In the genomic region with DNA sequence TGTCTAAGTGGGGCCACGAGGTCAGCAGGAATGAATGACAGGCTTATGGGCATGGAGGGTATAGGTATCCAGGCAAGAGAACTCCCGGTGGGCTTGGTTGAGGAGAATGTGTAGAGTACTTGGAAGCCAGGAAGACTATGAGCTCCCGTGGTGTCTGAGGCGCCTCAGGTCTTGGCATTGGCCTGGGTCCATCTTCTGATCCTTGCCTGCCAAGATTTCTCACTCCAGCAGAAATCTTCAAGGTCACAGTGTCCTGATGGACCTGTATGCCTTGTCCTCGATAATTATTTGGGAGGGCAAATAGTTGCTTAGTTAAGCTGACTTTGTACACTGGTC, we compare ENCODE assay signal across 11 mouse cellular contexts. TPM values are rescaled to one million over a fixed set of nuclear protein-coding genes. Genes with fewer than 3 reads are reported as not detected.
DNase-seq lines count a peak whose midpoint lies in the region; ATAC-seq and TF ChIP-seq lines count a peak whose summit lies in the region.
"Had no signal": no experiment of that assay in that cellular context is flagged by ENCODE, and none has a peak within 500 bp of the region (broad histone marks: within the 10 kb centered on the region; RNA-seq: fewer than 3 reads in every experiment).

No protein-coding gene starts in this region.

- H3K9me3 ChIP-seq in heart, embryonic 14.5 days (ENCODE audit: control insufficient read depth, low read length), result no peaks in the 10 kb centered on the region
- H3K9me3 ChIP-seq: forebrain, embryonic 10.5 days; hindbrain, embryonic 13.5 days had no signal

- no peaks in the 10 kb centered on the region; the same call in 1 of the 2 replicates for H3K27me3 ChIP-seq in heart, embryonic 14.5 days (ENCODE audit: control insufficient read depth, insufficient read depth, low read length)
- no peaks in the 10 kb centered on the region for H3K27me3 ChIP-seq in heart, adult 2 months (ENCODE audit: control insufficient read depth, insufficient read depth, low read length)
- H3K27me3 ChIP-seq: hindbrain, embryonic 13.5 days; liver, embryonic 15.5 days had no signal

- TF ChIP-seq CTCF in heart, adult 2 months (IDR thresholded peaks at IDR 0.05), result no peak

- no peak overlapping the region for H3K4me3 ChIP-seq in heart, embryonic 14.5 days (ENCODE audit: control insufficient read depth in 1 of 2, insufficient read depth in 1 of 2, low read depth in 1 of 2, low read length in 2 of 2)
- no peak overlapping the region for H3K4me3 ChIP-seq in heart, adult 2 months
- H3K4me3 ChIP-seq: forebrain, embryonic 10.5 days; hindbrain, embryonic 13.5 days; limb, embryonic 12.5 days; liver, embryonic 15.5 days had no signal

- H3K4me1 ChIP-seq in heart, embryonic 14.5 days (ENCODE audit: control insufficient read depth in 2 of 2, insufficient read depth in 2 of 2, low read length in 2 of 2), result peaks cover 2 to 3% of the 10 kb centered on the region in 2 experiments; a peak in 1 of 4 replicates
- peaks cover 1% of the 10 kb centered on the region; the same call in 1 of the 2 replicates for H3K4me1 ChIP-seq in heart, adult 2 months (ENCODE audit: control insufficient read depth, insufficient read depth, low read length)
- H3K4me1 ChIP-seq: hindbrain, embryonic 13.5 days; limb, embryonic 12.5 days had no signal

- no peak overlapping the region for H3K27ac ChIP-seq in heart, embryonic 14.5 days (replicated peaks in 1 of 2; ENCODE audit: control insufficient read depth in 1 of 2, insufficient read depth in 1 of 2, low read depth in 2 of 2, low read length in 2 of 2)
- H3K27ac ChIP-seq in heart, adult 2 months, result no peak overlapping the region
- H3K27ac ChIP-seq: forebrain, embryonic 10.5 days; hindbrain, embryonic 13.5 days; limb, embryonic 12.5 days; liver, embryonic 15.5 days had no signal

- intact Hi-C loops in heart, adult 2 months (cut with DNase I), result loop anchor here (1.0 to 5.0 kb wide), 4 partner anchors 24 to 137 kb away; partner anchors contain the start of gene Erfe

- ATAC-seq in heart, embryonic 14.5 days (ENCODE audit: insufficient number of reproducible peaks, insufficient read depth, low FRiP score, low read depth), result no peak

- no peak for TF ChIP-seq POLR2A in heart, adult 2 months (IDR thresholded peaks at IDR 0.05; ENCODE audit: insufficient read depth, low read depth, low read length)

- H3K9ac ChIP-seq in heart, embryonic 14.5 days (ENCODE audit: low read length), result peak overlapping the region; percentile 18; the same call in 1 of the 2 replicates
- no peak overlapping the region for H3K9ac ChIP-seq in heart, adult 2 months (ENCODE audit: low read depth, low read length)
- H3K9ac ChIP-seq: hindbrain, embryonic 13.5 days; liver, embryonic 15.5 days had no signal

- TF ChIP-seq EP300 in heart, adult 2 months (IDR thresholded peaks at IDR 0.05; ENCODE audit: insufficient read depth, low read depth, low read length), result no peak

- WGBS in heart, embryonic 14.5 days, result 66% methylated on average over 5 of the region's 5 CpGs
- 46% methylated on average over 5 of the region's 5 CpGs for WGBS in heart, adult 2 months

- H3K79me2 ChIP-seq in heart, adult 2 months (replicated peaks; ENCODE audit: control insufficient read depth, insufficient read depth, low read length), result no peaks in the 10 kb centered on the region

- H3K36me3 ChIP-seq in heart, embryonic 14.5 days (ENCODE audit: control insufficient read depth, insufficient read depth, low read length), result no peaks in the 10 kb centered on the region
- H3K36me3 ChIP-seq in heart, adult 2 months (ENCODE audit: control insufficient read depth, insufficient read depth, low read length), result no peaks in the 10 kb centered on the region
- H3K36me3 ChIP-seq: forebrain, embryonic 10.5 days; hindbrain, embryonic 13.5 days; limb, embryonic 12.5 days; liver, embryonic 15.5 days had no signal

- H3K4me2 ChIP-seq in heart, embryonic 14.5 days (ENCODE audit: low read length), result no peak overlapping the region
- H3K4me2 ChIP-seq: hindbrain, embryonic 13.5 days; limb, embryonic 12.5 days; liver, embryonic 15.5 days had no signal

- no peak for DNase-seq in heart, adult 2 months
- DNase-seq in ovary, adult 18-20 months (ENCODE audit: low spot score), result peak; percentile 28
- no peak for DNase-seq in ovary, postnatal 10 days (ENCODE audit: low spot score)
- DNase-seq in kidney, adult 9 months, result peak; percentile 72
- DNase-seq in testis, postnatal 14 days (ENCODE audit: low spot score), result peak; percentile 67
- DNase-seq in MN1 (ENCODE audit: low spot score), result no peak

RNA-seq across cellular contexts. Expression of gene Traf3ip1, which starts 10.5 kb away (rescaled TPM):
- 3.3 and 3.4 TPM in 2 replicates for polyA plus RNA-seq in heart, embryonic 14.5 days (2014; fragmentation: Nextera tagmentation; extraction: Ambion mirVana)
- total RNA-seq in heart, adult 2 months (2021), result 1 to 10 TPM; 5.0 to 5.1 TPM
- 5.0 and 5.3 TPM in 2 replicates for polyA plus RNA-seq in heart, adult 2 months (2012; rRNA removed)

RNA-seq across cellular contexts. Expression of gene Per2, which starts 24.9 kb away (rescaled TPM):
- polyA plus RNA-seq in heart, embryonic 14.5 days (2014; fragmentation: Nextera tagmentation; extraction: Ambion mirVana), result 3.4 and 5.6 TPM in 2 replicates
- total RNA-seq in heart, adult 2 months (2021), result 10 to 100 TPM in 1 of 2 experiments, 1 to 10 TPM in 1; 3.8 to 13.8 TPM
- 5.3 and 6.3 TPM in 2 replicates for polyA plus RNA-seq in heart, adult 2 months (2012; rRNA removed)

RNA-seq across cellular contexts. Expression of gene Asb1, which starts 56.4 kb away (rescaled TPM):
- 5.7 and 7.5 TPM in 2 replicates for polyA plus RNA-seq in heart, embryonic 14.5 days (2014; fragmentation: Nextera tagmentation; extraction: Ambion mirVana)
- 10 to 100 TPM; 17.9 to 19.4 TPM for total RNA-seq in heart, adult 2 months (2021)
- 8.1 and 13.1 TPM in 2 replicates for polyA plus RNA-seq in heart, adult 2 months (2012; rRNA removed)

Comparison
In these comparisons a context has a peak if more than half of its experiments do, and no peak if none do; other contexts are left out.
1. DNase-seq: peak in ovary, adult 18-20 months (single experiment), kidney, adult 9 months (single experiment) and testis, postnatal 14 days (single experiment); none in heart, adult 2 months (0 of 2), ovary, postnatal 10 days (single experiment) and MN1 (single experiment).